Mouse (Mus musculus) brown adipose tissue, adult 24 weeks (tissue): Measurements from ENCODE around the gene Shank2. TPM values are rescaled to one million over a fixed set of nuclear protein-coding genes. Genes with fewer than 3 reads are reported as not detected.

Experiments
- H3K27ac ChIP-seq: fragments of 200-500 bp; replicated peaks from 2 replicates; pipeline ENCODE4 v1.5.1; 2012; ENCODE audit warnings: low read depth, mild to moderate bottlenecking, low read length
- H3K4me1 ChIP-seq: fragments of 200-500 bp; 2 replicates; pipeline ENCODE4 v1.6.1; 2012; ENCODE audit warnings: low read length, mixed read lengths; ENCODE audit not compliant: control insufficient read depth, insufficient read depth, insufficient read length
- H3K4me3 ChIP-seq: fragments of 200-500 bp; 2 replicates; pipeline ENCODE4 v1.5.1; 2012; ENCODE audit warnings: low read depth, mild to moderate bottlenecking, low read length, moderate library complexity; ENCODE audit not compliant: insufficient read depth
- polyA plus RNA-seq: library from polyadenylated mRNA; stranded (reverse); fragments of >200 nt; gene quantifications from 2 replicates; pipeline ENCODE4 v1.2.4, GENCODE M21; 2012; ENCODE audit not compliant: missing spikeins, insufficient read depth, insufficient read length

The Shank2 gene
- polyA plus RNA-seq, 1 experiment: not detected

DNA sequence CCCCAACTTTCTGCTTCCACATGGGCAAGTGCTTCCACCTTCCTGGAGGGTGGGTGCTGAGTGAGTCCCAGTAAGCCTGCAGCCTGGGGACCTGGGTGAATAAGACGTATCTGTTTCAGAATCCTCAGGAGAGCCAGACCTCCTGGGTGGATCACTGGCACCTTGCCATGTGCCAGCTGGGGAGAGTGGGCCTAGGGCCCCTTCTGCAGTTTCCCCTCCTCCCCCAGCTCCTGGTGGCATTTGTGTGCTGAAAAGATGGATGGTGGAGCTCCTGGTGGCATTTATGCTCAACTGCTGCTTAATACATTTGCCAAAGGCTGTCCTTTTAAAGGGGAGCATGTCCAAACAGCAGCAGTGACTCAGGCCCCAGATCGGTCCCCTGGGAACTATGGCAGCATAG, 364.4 kb downstream of the Shank2 start:
- no peak overlapping the region for H3K27ac ChIP-seq
- no peak overlapping the region for H3K4me3 ChIP-seq
- H3K4me1 ChIP-seq: no peaks in the 10 kb centered on the region

DNA sequence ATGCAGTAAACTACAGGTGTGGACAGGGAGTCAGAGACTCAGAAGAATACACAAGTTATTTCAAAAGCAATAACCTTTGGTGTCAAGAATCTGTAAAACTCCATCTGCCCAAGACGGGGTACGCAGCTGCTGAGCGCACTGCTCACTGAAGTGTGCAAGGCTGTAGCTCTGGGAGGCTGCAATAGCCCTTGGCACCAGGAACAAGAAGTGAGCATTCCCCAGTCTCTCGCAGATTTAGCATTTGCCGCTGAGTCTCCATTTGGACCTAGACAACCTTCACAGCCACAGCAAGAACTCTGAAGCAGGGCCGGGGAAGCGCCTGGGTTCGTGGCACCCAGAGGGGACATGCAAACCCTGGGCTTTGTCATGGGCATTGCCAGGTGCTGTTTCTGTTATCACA, 371.3 kb downstream of the Shank2 start:
- H3K4me1 ChIP-seq: no peaks in the 10 kb centered on the region
- H3K4me3 ChIP-seq: no peak overlapping the region
- no peak overlapping the region for H3K27ac ChIP-seq

DNA sequence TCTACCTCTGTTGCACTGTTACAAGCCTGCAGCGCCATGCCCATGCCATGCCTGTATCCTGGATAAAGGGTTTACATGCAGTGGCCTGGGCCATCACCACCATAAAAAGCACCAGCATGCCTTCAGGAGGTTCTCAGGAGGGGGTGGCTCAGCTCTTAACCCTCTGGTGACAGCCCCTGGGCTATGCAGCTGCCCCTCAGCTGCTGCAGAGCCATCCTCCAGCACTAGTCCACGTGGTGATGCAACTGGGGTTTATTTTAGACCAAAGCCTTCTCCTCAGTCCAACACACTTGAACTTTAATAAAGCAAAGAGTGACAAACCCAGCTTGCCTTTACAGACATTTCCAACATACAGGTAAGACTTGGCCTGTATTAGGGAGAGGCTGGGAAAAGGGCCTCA, 373.8 kb downstream of the Shank2 start:
- Histone ChIP-seq H3K4me3 (no peak overlapping the region), H3K27ac (no peak overlapping the region), H3K4me1 (no peaks in the 10 kb centered on the region)

DNA sequence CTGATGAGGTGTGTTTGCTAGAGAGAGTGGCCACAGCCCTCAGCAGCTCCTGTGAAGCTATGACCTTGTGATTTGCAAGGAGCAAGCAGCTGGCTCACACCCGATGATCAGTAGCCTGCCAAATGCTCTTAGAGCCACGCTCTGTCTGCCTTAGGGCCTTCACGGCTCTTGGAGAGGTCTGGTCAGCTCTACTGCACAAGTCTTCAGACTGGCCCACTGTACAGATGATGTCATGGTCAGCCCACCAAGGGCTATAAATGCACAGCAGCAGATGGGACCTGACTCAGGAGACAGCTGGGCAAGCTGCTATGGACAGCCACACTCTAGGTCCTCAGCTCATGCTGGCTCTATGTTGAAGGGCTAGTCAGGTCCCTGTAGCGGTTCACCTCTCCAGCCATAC, 376.5 kb downstream of the Shank2 start:
- Histone ChIP-seq H3K27ac (no peak overlapping the region), H3K4me1 (no peaks in the 10 kb centered on the region), H3K4me3 (no peak overlapping the region)

DNA sequence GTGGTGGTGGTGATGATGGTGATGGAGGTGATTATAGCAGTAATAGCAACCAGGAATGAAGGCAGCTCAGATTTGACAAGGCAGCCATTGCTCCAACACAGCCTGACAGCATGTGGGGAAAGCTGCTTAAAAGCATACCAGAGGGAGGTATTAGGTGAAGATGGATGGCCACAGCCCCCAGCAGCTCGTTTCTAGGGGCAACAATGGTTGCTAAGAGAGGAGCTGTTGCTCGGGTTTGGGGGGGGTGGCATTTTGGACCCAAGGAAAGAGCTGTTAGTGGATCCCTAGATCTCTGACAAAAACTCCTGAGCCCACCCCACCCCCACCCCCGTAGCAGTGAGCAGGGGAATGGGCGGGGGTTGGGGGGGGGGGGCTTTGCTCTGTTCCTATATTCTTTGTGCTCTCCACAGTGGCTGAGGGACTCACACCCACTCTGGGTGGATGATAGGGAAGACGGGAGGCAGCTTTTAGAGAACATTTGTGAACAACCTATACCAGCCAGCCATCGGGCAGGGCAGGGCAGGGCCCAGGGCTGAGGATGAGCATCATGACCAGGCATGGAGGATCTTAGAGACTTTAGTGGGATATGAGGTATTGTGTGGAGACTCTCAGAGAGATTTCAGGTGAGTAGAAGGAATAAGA, 377.6 kb downstream of the Shank2 start:
- Histone ChIP-seq H3K4me1 (no peaks in the 10 kb centered on the region), H3K4me3 (no peak overlapping the region), H3K27ac (no peak overlapping the region)

DNA sequence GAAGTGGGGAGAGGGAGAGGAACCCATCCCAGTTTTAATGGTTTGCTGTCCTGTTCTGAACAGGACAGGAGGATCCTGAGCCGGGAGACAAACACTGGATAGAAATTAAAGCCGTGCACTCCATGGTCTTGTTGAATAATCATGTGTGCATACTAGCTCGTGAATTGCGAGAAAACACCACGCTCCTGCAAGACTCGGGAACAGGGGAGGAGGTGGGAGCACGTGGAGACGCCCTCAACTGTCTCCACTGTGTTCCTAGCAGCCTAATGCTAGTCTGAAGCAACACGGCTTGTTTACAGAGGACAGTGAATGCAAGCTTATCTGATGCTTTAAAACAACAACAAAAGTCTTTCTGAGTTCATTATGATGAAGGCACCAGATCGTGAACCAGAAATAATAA, 379.9 kb downstream of the Shank2 start:
- H3K4me3 ChIP-seq: no peak overlapping the region
- H3K27ac ChIP-seq: no peak overlapping the region
- H3K4me1 ChIP-seq: no peaks in the 10 kb centered on the region

DNA sequence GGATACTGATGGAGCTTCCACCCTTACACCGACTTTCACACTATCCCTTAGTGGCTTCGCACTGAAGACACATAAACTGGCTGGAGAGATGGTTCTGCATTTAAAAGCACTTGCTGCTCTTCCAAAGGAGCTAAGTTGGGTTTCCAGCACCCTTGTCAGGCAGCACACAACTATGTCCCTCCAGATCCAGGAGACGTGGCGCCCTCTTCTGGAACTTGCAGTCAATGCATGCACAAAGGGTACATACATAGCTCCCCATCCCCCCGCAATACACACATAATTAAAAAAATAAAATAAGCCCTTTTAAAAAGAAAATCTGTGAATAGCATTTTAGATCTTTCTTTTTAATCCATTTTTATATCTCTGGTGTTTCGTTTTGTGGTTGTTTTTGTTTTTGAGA, 385.8 kb downstream of the Shank2 start:
- Histone ChIP-seq H3K4me1 (no peaks in the 10 kb centered on the region), H3K27ac (no peak overlapping the region), H3K4me3 (no peak overlapping the region)

DNA sequence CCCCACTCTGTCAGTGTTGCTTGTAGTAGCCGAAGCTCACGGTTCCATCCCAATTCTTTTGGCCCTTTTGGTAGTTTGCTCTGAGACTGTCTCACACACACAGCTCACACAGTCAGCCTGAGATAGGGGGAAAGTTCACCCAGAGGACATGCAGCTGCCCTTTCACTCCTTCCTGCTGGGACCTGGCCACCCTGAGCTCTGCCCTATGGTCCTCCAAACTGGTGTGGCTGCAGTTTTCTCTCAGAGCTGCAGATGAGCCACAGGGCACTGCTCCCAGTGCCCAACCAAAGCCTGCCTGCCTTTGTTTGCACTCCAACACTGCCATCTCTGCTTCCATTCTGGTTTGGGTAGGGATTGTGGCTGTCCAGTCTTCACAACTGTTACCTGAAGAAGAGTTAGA, 388.0 kb downstream of the Shank2 start:
- no peak overlapping the region for H3K4me3 ChIP-seq
- no peak overlapping the region for H3K27ac ChIP-seq
- H3K4me1 ChIP-seq: no peaks in the 10 kb centered on the region

DNA sequence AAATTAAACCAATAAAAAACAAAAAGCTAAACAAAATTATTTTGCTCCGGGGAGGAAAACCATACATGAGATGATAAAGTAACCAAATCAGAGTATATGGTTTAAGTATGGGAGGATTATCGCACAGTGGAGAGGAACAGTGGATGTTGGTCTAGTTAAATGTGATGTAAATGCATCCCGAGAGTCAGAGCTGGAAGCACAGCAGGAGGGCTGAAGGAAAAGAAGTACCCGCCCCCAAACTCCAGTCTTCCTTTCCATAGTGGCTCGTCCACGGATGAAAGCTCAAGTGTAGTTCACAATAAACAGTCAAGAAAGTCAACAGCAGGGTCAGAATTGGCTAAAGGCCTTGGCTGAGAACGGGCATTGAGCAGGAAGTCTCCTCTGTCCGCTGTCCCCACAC, 388.9 kb downstream of the Shank2 start:
- Histone ChIP-seq H3K4me1 (no peaks in the 10 kb centered on the region), H3K27ac (no peak overlapping the region), H3K4me3 (no peak overlapping the region)

DNA sequence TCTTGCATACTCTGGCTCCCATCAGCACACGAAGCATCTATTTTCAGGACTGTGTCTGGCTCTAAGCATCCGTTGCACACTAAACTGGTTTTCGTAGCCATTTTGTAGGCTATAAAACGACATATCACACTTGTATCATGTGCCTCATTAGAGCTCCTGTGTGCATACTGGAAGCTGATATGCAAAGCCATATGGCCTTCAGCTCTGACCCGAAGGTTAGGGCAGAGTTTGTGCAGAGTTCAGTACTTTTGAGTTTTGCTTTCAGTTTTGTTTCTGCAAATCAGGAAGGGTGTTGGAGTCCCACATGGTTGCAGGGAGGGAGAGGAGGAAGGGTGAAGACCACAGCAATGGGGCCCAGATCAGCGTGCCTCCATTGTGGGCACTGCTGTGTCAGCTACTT, 390.0 kb downstream of the Shank2 start:
- Histone ChIP-seq H3K4me3 (no peak overlapping the region), H3K27ac (no peak overlapping the region), H3K4me1 (no peaks in the 10 kb centered on the region)

DNA sequence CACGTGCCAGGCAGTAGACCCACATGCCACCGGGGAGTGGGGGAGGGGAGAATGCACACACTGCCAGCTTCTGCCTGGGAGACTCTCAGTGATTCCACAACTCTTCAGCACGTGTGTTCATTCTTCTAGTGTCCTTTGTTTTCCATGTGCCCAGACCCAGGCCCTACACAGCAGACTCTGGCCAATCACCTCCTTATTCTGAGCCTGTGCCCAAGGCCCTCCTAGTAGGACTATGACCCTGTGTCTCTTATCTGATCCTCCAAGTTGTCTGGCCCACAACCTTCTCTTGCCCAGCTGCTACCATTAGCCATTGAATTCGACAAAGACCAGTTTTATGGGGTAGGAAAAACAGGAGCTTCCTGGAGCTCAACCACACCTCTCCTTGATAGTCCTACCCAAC, 400.8 kb downstream of the Shank2 start:
- no peak overlapping the region for H3K27ac ChIP-seq
- no peaks in the 10 kb centered on the region for H3K4me1 ChIP-seq
- no peak overlapping the region for H3K4me3 ChIP-seq

DNA sequence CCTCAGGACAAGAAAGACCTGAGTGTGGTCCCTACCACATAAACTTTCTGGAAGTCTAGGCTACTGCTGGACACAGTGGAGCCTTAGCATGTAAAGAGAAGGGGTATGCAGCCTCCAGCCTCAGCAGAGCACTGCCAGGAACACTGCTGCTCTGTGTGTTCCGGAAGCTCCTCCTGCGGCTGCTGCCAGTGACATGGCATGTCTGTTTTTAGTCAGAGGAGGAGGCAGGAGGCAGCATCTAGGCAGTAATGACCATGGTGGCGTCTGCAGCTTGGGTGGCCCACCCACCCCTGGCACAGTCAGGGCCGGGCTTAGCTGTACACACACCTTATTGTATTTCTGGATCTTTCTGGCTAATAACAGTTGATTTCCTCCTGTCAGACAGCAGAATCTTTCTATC, 405.9 kb downstream of the Shank2 start:
- no peaks in the 10 kb centered on the region for H3K4me1 ChIP-seq
- no peak overlapping the region for H3K27ac ChIP-seq
- H3K4me3 ChIP-seq: no peak overlapping the region

DNA sequence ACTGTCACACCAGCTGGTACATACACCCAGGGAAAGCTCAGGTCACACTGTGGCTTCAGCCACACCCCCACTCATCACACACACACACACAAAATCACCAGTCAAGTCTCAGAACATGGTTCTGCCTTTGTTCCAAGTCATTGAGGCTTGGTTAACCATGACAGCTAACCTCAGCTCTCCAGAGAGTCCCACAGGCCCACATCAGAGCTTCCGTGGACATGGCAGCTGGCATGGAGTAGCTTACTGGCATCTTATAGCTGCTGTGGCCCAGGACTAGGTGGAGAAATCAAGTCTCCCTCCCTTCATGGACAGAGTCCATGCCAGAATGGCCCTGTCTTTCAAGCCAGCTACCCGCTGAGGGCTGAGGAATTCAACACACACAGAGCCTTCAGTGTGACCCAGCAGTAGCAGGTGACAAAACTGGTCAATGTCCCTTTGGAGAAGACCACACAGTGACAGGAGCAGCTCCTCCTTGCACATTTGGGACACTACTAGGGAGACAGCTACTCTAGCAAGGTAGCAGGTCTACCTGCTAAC, 406.8 kb downstream of the Shank2 start:
- Histone ChIP-seq H3K4me3 (no peak overlapping the region), H3K4me1 (no peaks in the 10 kb centered on the region), H3K27ac (no peak overlapping the region)

DNA sequence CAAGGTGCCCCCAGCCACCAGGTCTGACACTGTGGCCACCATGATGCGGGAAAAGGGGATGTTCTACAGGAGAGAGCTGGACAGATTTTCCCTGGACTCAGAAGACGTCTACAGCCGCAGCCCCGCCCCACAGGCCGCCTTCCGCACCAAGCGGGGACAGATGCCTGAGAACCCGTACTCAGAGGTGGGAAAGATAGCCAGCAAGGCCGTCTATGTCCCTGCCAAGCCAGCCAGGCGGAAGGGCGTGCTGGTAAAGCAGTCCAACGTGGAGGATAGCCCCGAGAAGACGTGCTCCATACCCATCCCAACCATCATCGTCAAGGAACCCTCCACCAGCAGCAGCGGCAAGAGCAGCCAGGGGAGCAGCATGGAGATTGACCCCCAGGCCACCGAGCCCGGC, 408.0 kb downstream of the Shank2 start:
- Histone ChIP-seq H3K4me1 (no peaks in the 10 kb centered on the region), H3K27ac (no peak overlapping the region), H3K4me3 (no peak overlapping the region)

DNA sequence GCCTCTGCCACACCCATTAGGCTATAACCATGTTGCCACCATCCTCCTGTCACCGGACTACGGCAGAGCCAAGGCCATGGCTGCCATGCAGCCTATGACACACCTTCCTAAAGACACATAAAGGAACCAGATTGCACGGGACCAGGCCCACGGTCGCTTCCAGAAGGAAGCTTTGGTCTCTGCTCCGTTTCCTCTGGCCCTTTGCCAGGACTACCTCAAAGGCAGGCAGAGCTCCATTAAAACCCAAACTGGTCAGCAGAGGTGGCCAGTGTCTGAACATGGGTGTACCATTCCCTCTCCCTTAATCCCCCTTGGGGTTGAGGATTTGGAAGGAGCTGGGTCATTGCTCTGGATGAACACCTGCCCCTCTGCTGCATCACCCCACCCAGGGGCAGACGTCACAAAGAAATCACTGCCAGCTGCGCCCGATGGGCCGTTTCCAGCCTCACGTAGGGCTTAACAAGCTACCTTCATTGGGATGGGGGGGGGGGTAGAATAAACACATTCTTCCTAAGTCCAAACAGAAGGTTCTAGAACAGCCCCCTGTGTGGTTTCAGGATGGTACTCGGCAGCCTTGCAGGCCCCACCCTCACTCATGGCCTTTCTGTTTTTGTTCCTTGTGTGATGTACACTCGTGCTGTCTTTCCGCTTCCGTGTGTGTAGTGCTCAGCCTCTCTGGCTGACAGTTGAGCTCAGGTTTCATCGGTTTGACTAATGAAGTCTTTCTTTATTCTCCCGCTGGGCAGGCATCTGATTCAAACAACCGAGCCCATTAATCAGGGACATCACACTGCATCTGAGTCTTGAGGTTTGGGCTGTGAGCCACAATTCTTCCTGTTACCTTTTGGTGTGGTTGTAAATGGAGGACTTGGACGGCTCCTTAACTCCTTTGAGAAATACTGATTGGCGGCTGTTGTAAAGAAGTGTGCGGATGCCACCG, 410.5 kb downstream of the Shank2 start:
- Histone ChIP-seq H3K4me3 (no peak overlapping the region), H3K4me1 (no peaks in the 10 kb centered on the region), H3K27ac (no peak overlapping the region)

DNA sequence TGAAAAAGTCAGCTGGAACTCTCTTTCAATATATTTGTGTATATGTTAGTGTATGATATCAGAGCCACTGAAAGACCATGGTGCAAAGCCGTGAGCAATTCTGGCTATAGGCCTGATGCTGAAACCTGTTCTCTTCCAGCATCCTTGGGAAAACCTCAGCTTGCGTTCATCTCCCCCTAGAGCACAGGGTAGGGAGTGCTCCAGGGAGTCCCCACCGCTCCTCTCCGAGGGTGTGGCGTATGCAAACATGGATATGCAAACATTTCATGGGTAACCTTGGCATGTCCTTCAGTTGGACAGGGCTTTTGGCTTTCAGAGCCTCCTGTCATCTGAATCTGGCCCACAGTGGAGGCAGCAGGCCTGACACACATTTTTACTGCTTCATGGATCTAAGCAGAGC, 412.9 kb downstream of the Shank2 start:
- Histone ChIP-seq H3K27ac (no peak overlapping the region), H3K4me1 (peaks cover 2% of the 10 kb centered on the region; the same call in 1 of the 2 replicates), H3K4me3 (no peak overlapping the region)
